Mouse (Mus musculus) erythroblast, embryonic 14.5 days (primary cell): ENCODE measurements around the gene Sigirr. TPM values are rescaled to one million over a fixed set of nuclear protein-coding genes. Genes with fewer than 3 reads are reported as not detected.

Source experiments
- H3K27me3 ChIP-seq: 2 replicates; pipeline ENCODE4 v1.6.1; 2012; ENCODE audit warnings: inconsistent platforms; ENCODE audit not compliant: control insufficient read depth
- H3K36me3 ChIP-seq: 2 replicates; pipeline ENCODE4 v1.6.1; 2012; ENCODE audit warnings: mild to moderate bottlenecking, inconsistent platforms; ENCODE audit not compliant: control insufficient read depth
- H3K4me1 ChIP-seq: 2 replicates; pipeline ENCODE4 v1.6.1; 2012; ENCODE audit warnings: inconsistent platforms; ENCODE audit not compliant: control insufficient read depth
- H3K4me3 ChIP-seq: replicated peaks from 2 replicates; pipeline ENCODE3; 2012; ENCODE audit warnings: moderate library complexity, mild to moderate bottlenecking, inconsistent platforms
- H3K9me3 ChIP-seq: 2 replicates; pipeline ENCODE4 v1.6.1; 2012; ENCODE audit warnings: low read length, inconsistent platforms, mixed read lengths; ENCODE audit not compliant: control insufficient read depth
- GATA1 ChIP-seq: IDR thresholded peaks from 2 replicates; pipeline ENCODE4 v1.6.1; 2012; ENCODE audit warnings: low read length, inconsistent platforms, mixed read lengths
- TAL1 ChIP-seq: IDR thresholded peaks from 3 replicates; pipeline ENCODE4 v1.6.1; 2012; ENCODE audit warnings: low read length, inconsistent platforms, mixed read lengths
- polyA plus RNA-seq: library from polyadenylated mRNA; stranded (reverse); fragments of >175 nt; gene quantifications from 2 replicates; pipeline ENCODE4 v1.2.3, GENCODE M21; 2012

The Sigirr gene
- polyA plus RNA-seq, 1 experiment = 0.16 TPM

DNA sequence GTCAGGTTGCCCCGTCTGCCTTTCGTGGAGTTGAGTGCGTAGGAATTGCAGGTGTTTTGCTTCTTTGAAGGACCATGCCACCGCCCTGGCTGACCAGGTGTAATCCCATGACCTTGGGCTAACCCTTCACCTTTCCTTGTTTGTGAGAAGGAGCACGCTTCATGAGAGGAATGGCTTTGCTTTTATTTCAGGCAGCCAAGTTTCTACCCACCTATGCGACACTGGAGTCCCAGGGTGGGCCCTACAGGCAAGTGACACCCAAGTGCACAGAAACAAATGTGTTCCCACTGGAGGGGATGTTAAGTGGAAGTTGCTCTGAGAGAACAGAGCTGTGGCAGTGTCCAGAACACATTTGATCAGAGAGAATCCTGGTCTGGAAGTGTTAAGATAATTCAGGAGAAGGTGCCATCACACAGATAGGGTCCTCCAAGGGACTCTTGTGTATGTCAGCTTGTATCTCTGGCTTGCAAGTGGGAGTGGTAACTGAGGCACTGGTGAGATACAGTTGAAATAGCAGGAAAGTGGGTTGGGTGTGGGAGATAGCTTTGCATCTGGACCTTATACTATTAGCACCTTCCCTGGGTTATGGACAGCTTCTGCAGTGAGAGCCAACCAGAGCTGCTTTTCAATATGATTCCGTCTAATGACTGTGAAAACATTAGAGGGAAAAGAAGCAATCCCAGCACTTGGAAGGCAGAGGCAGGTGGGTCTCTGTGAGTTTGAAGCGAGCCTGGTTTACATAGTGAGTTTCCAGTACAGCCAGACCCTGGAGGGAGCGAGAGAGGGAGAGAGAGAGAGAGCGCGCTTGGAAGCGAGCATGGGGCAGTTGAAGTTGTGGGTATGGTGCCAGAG, 31.8 kb upstream of the Sigirr start:
- no peaks in the 10 kb centered on the region for H3K9me3 ChIP-seq
- no peaks in the 10 kb centered on the region for H3K27me3 ChIP-seq
- H3K4me3 ChIP-seq = peak overlapping the region; percentile 70
- TF ChIP-seq TAL1 = peak; percentile 95
- peak; percentile 92 for TF ChIP-seq GATA1
- peaks cover 87% of the 10 kb centered on the region for H3K4me1 ChIP-seq
- H3K36me3 ChIP-seq = peaks cover 50% of the 10 kb centered on the region

DNA sequence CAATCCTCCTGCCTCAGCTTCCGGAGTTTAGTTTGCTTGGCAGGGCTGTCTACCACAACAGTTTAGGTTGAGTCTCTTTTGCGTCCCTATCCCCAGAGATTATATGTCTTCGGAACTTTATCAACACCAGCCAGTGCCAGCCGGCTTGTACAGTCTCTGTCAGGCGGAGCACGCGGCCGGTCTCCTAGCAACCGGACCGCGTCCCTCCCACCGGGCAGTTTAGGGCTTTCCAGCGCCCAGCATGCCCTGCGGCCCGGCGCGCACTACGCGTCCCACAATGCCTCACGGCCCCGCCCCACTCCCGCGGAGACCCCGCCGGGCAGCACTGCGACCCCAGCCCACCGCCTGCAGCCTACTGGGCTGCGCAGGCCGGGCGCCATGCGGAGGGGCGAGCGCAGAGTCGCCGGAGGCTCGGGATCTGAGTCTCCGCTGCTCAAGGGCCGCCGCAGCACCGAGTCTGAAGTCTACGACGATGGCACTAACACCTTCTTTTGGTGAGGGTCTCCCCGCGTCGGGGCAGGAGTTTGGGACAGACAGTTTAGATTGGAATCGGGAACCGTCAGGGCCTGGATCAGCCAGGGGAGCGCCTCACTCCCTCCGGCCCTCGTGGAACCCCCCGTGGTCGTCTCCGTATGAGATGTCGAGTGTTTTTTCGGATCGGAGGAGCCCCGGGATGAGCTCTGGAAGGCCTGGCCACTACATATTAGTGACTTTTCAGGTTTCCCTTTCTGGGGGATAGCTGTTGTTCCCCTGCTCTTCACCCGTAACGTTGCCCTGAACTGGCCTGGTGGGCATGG, 30.9 kb upstream of the Sigirr start:
- H3K27me3 ChIP-seq = no peaks in the 10 kb centered on the region
- peaks cover 87% of the 10 kb centered on the region for H3K4me1 ChIP-seq
- H3K4me3 ChIP-seq = peak overlapping the region; percentile 70
- TF ChIP-seq GATA1 (peak; percentile 48; the same call in 1 of the 2 replicates), TAL1 (peak; percentile 67)
- no peaks in the 10 kb centered on the region for H3K9me3 ChIP-seq
- peaks cover 41% of the 10 kb centered on the region for H3K36me3 ChIP-seq

DNA sequence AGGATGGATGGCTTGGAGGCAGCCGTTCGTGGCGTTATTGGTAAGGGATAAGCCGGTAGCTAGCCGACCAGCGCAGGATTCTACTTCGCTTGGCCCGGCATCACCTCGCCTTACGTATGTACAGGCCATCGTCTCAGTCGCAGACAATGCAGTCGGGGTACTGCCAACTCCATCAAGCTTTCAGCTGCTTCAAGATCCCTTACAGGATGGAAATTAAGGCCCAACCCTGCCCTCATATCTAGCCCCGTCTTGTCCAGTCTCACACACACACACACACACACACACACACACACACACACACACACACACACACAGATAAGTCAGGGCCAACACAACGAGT, 23.1 kb upstream of the Sigirr start:
- Histone ChIP-seq H3K4me3 (peak overlapping the region; percentile 75), H3K36me3 (no peaks in the 10 kb centered on the region), H3K4me1 (peaks cover 91% of the 10 kb centered on the region), H3K27me3 (no peaks in the 10 kb centered on the region), H3K9me3 (no peaks in the 10 kb centered on the region)
- TF ChIP-seq TAL1 (no peak), GATA1 (no peak)

DNA sequence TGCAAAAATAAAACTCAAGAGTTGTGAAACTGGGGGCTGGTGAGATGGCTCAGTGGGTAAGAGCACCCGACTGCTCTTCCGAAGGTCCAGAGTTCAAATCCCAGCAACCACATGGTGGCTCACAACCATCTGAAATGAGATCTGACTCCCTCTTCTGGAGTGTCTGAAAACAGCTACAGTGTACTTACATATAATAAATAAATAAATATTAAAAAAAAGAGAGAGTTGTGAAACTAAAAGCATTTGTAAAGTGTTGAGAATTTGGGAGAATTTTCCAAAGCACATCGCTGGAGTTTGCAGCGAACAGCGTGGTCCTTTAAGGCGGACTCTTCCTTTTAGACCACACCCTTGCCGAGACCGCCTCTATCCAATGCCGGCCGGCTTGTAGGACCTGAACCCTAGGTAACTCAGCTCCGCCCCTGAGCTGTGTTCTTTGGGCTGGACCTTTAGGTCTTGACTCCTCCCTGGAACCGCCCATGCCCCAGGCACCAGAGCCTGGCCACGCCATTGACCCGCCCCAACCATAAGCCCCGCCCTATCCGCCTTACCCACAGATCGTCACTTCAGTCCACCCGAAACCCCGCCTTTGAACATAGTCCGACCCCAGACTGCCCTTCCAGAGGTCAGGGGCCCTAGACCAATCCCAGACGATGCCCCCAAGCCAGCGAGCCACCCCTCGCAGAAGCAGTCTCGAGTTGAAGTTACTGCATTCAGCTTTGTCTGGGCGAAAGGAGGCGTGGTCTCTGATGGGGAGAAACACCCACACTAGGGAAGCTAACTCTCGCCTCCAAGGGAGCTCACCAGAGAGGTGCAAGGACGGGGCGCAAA, 22.5 kb upstream of the Sigirr start:
- H3K4me3 ChIP-seq = peak overlapping the region; percentile 75
- no peak for TF ChIP-seq GATA1
- TF ChIP-seq TAL1 = no peak
- peaks cover 91% of the 10 kb centered on the region for H3K4me1 ChIP-seq
- H3K36me3 ChIP-seq = no peaks in the 10 kb centered on the region
- no peaks in the 10 kb centered on the region for H3K9me3 ChIP-seq
- no peaks in the 10 kb centered on the region for H3K27me3 ChIP-seq

DNA sequence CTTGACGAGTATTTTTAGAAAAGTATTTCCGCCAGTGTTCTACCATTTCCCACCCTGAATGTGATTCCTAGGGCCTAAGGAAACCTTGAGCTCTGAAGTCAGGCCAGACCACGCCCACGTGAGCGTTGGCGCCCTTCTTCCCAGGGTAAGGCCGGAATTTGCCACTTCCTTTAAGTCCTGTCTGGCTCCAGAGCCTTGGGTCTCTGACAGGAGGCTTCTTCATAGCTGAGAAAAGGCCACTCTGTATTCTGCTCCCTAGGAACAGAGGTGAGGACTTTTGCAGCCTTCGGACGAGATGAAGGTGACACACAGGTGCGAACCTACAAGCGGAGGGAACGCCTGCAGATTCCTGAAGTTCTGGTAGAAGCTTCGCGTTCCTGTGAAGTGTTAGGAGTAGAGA, 21.9 kb upstream of the Sigirr start, which contains the start of gene Ptdss2:
Gene Ptdss2, plus strand, starts transcription at position 138 of the 400 bp plus-strand sequence.
- no peaks in the 10 kb centered on the region for H3K9me3 ChIP-seq
- no peaks in the 10 kb centered on the region for H3K27me3 ChIP-seq
- peak within 1 kb of the TSS; percentile 75 for H3K4me3 ChIP-seq
- H3K36me3 ChIP-seq = no peaks in the 10 kb centered on the region
- TF ChIP-seq GATA1 (no peak), TAL1 (no peak)
- H3K4me1 ChIP-seq = peaks cover 91% of the 10 kb centered on the region

DNA sequence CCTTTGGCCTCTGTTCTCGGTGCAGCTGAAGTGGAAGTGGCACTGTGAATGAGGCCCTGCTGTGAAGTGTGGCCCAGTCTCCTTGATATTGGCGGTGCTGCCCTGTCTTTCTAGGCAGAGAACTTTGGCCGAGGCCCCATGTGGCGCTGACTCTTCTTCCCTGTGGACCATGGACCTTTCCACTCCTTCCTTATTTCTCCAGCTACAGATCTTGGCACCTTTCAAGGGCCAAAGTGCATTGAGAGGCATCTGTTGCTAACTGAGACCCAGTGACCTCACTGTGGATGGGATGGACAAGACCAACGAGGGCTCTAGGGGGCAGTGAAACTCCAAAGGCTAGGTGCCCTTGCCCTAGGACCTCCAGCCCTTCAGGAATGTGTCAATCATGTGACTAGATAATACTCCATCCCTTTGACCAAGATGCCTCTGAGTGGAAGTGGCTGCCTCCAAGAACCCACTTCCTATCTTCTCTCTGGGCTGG, 20.7 kb upstream of the Sigirr start:
- Histone ChIP-seq H3K27me3 (no peaks in the 10 kb centered on the region), H3K4me3 (no peak overlapping the region), H3K9me3 (no peaks in the 10 kb centered on the region), H3K4me1 (peaks cover 86% of the 10 kb centered on the region), H3K36me3 (no peaks in the 10 kb centered on the region)
- no peak for TF ChIP-seq TAL1
- TF ChIP-seq GATA1 = no peak

DNA sequence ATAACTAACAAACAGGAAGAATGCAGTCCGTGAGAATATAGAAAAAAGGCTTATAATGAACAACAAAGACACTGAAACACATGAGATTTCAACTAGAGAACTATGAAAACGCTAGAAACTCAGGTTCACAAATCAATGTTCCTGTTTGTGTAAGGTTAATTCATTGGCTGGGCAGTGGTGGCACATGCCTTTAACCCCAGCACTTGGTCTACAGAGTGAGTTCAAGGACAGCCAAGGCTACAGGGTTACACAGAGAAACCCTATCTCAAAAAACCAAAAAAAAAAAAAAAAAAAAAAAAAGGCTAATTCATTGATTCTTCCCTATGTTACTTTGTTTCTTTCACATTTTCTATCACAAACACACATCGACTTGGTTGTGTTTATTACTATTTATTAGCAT, 20.2 kb upstream of the Sigirr start:
- Histone ChIP-seq H3K4me3 (no peak overlapping the region), H3K36me3 (no peaks in the 10 kb centered on the region), H3K9me3 (no peaks in the 10 kb centered on the region), H3K4me1 (peaks cover 84% of the 10 kb centered on the region), H3K27me3 (peaks cover 3% of the 10 kb centered on the region; the same call in 1 of the 2 replicates)
- no peak for TF ChIP-seq GATA1

DNA sequence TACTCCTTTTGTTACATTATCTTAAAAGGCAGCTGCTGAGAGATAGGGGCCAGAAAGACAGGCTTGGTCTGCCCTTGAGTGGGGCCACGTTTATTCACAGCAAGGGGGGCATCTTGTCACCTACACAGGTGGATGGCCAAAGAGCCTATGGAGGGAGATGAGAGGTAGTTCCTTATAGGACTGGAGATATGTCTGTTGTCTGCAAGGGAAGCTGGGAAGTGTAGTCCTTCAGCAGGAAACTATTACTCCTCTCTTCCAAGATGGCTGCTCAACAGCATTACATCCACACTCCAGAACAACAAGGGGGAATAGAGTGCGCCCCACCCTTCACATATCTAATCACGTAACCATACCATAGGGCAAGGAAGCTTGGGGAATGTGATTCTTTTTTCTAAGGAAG, 19.1 kb upstream of the Sigirr start:
- Histone ChIP-seq H3K4me3 (no peak overlapping the region), H3K27me3 (peaks cover 4% of the 10 kb centered on the region; the same call in 1 of the 2 replicates), H3K9me3 (no peaks in the 10 kb centered on the region), H3K36me3 (no peaks in the 10 kb centered on the region), H3K4me1 (peaks cover 73% of the 10 kb centered on the region)
- TF ChIP-seq GATA1 (no peak), TAL1 (no peak)

DNA sequence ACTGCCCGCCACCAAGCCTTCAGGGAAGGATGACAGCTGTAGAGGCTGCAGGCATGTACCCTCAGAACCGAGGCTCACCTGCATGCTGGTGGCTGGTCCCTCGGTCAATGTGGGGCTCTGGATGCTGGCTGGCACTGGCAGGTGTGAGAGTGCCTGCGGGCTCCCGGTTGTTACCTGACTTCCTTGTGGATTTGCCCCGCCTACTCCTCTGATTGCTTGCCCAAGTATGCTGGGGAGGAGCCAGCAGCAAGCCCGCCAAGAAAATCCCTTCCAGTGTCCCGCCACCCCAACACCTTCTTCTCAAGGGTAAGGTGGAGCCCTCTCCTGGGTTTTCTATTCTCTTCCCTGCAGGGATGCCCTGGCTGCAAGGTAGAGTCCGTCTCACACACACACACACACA, 17.3 kb upstream of the Sigirr start, which contains the start of gene Ano9:
Gene Ano9, minus strand, starts transcription at position 171 of the 400 bp plus-strand sequence.
- H3K9me3 ChIP-seq = no peaks in the 10 kb centered on the region
- peaks cover 12% of the 10 kb centered on the region for H3K27me3 ChIP-seq
- no peak within 1 kb of the TSS for H3K4me3 ChIP-seq
- peaks cover 61% of the 10 kb centered on the region for H3K4me1 ChIP-seq
- TF ChIP-seq GATA1 (no peak), TAL1 (no peak)
- no peaks in the 10 kb centered on the region for H3K36me3 ChIP-seq
